Mouse (Mus musculus): Measurements from ENCODE around the gene Btg3. TPM values are rescaled to one million over a fixed set of nuclear protein-coding genes. Genes with fewer than 3 reads are reported as not detected.

Btg3 gene
- polyA plus RNA-seq, 1 experiment from 2014 or later = 42.9 TPM

GRCm38 (mm10) chr16:78341356-78341755 is 35.6 kb downstream of the Btg3 start:
- no peak for ATAC-seq (ENCODE audit: low FRiP score, low read depth)
- 86% methylated on average over 4 of the region's 4 CpGs for WGBS
- no peak overlapping the region for H3K9ac ChIP-seq

DNA sequence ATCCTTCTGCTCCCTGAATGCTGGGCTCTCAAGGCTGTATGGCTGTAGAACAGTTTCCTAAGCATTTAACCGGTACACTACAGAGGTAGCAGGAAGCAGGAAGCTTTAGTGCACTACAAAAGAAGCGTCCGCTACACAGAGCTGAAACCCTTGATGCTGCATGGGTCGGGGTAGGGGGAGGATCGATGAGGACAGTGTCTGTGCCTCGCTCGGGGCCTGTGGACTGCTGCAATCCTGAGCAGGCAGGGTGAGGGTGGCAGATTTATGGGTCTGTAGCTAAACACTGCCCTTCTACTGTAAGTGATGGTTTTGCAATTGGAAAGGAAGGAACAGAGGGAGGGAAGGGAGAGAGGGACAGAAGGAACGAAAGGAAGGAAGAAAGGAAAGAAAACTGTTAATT is 39.8 kb downstream of the Btg3 start:
- WGBS = 44% methylated on average over 8 of the region's 8 CpGs
- Histone ChIP-seq H3K9me3 (no peaks in the 10 kb centered on the region), H3K9ac (no peak overlapping the region), H3K4me2 (replicated peaks) (no peak overlapping the region), H3K36me3 (peaks cover 39% of the 10 kb centered on the region), H3K27me3 (no peaks in the 10 kb centered on the region), H3K4me1 (0 out of 2 replicates have a peak, but pooled peaks cover 6% of the 10 kb centered on the region), H3K4me3 (no peak overlapping the region), H3K27ac (no peak overlapping the region)
- no peak for ATAC-seq (ENCODE audit: low FRiP score, low read depth)

More at GRCm38 (mm10) chr16:78341356-78341755, 35.6 kb downstream of the Btg3 start:
- no peaks in the 10 kb centered on the region for H3K27me3 ChIP-seq
- H3K4me3 ChIP-seq = no peak overlapping the region
- no peaks in the 10 kb centered on the region for H3K9me3 ChIP-seq
- no peaks in the 10 kb centered on the region for H3K36me3 ChIP-seq
- no peak overlapping the region for H3K4me2 ChIP-seq (replicated peaks)
- peaks cover 27% of the 10 kb centered on the region for H3K4me1 ChIP-seq
- no peak overlapping the region for H3K27ac ChIP-seq

GRCm38 (mm10) chr16:78327999-78328398 is 49.0 kb downstream of the Btg3 start:
- no peak overlapping the region for H3K4me2 ChIP-seq (replicated peaks)
- peaks cover 46% of the 10 kb centered on the region for H3K36me3 ChIP-seq
- no peak overlapping the region for H3K4me3 ChIP-seq
- 86% methylated on average over 12 of the region's 12 CpGs for WGBS
- no peak overlapping the region for H3K9ac ChIP-seq
- H3K4me1 ChIP-seq = 0 out of 2 replicates have a peak, but pooled peaks cover under 1% of the 10 kb centered on the region
- ATAC-seq (ENCODE audit: low FRiP score, low read depth) = no peak
- H3K27me3 ChIP-seq = no peaks in the 10 kb centered on the region
- H3K9me3 ChIP-seq = no peaks in the 10 kb centered on the region
- no peak overlapping the region for H3K27ac ChIP-seq

GRCm38 (mm10) chr16:78327562-78327961 is 49.4 kb downstream of the Btg3 start:
- H3K27me3 ChIP-seq = no peaks in the 10 kb centered on the region
- H3K36me3 ChIP-seq = peaks cover 41% of the 10 kb centered on the region
- ATAC-seq (ENCODE audit: low FRiP score, low read depth) = no peak
- no peak overlapping the region for H3K4me2 ChIP-seq (replicated peaks)
- H3K4me3 ChIP-seq = no peak overlapping the region
- 88% methylated on average over 7 of the region's 7 CpGs for WGBS
- no peak overlapping the region for H3K27ac ChIP-seq
- no peaks in the 10 kb centered on the region for H3K9me3 ChIP-seq
- peaks cover 4% of the 10 kb centered on the region; the same call in 1 of the 2 replicates for H3K4me1 ChIP-seq
- no peak overlapping the region for H3K9ac ChIP-seq

GRCm38 (mm10) chr16:78325972-78326848 is 50.8 kb downstream of the Btg3 start:
- Histone ChIP-seq H3K36me3 (peaks cover 39% of the 10 kb centered on the region), H3K27me3 (no peaks in the 10 kb centered on the region), H3K4me3 (no peak overlapping the region), H3K4me1 (peaks cover 16% of the 10 kb centered on the region), H3K9ac (no peak overlapping the region), H3K27ac (no peak overlapping the region), H3K4me2 (replicated peaks) (no peak overlapping the region), H3K9me3 (no peaks in the 10 kb centered on the region)
- no peak for ATAC-seq (ENCODE audit: low FRiP score, low read depth)
- 85% methylated on average over 27 of the region's 27 CpGs for WGBS

- no peak; the same call in 1 of the 2 replicates for ATAC-seq (ENCODE audit: low FRiP score, low read depth)
- Histone ChIP-seq H3K9me3 (no peaks in the 10 kb centered on the region), H3K36me3 (peaks cover 18% of the 10 kb centered on the region), H3K27me3 (no peaks in the 10 kb centered on the region), H3K4me1 (peaks cover 30% of the 10 kb centered on the region), H3K4me3 (no peak overlapping the region), H3K9ac (no peak overlapping the region), H3K4me2 (replicated peaks) (no peak overlapping the region), H3K27ac (no peak overlapping the region)
- 58% methylated on average over 7 of the region's 7 CpGs for WGBS
These were observed 54.9 kb downstream of the Btg3 start for GRCm38 (mm10) chr16:78322140-78322539.

- WGBS = 27% methylated on average over 7 of the region's 7 CpGs
- Histone ChIP-seq H3K4me3 (no peak overlapping the region), H3K9me3 (no peaks in the 10 kb centered on the region), H3K4me2 (replicated peaks) (no peak overlapping the region; the same call in 1 of the 2 replicates), H3K4me1 (peaks cover 30% of the 10 kb centered on the region), H3K27me3 (no peaks in the 10 kb centered on the region), H3K36me3 (peaks cover 13% of the 10 kb centered on the region), H3K27ac (no peak overlapping the region), H3K9ac (no peak overlapping the region)
- ATAC-seq (ENCODE audit: low FRiP score, low read depth) = no peak
These were observed 55.4 kb downstream of the Btg3 start for GRCm38 (mm10) chr16:78321559-78321958.

DNA sequence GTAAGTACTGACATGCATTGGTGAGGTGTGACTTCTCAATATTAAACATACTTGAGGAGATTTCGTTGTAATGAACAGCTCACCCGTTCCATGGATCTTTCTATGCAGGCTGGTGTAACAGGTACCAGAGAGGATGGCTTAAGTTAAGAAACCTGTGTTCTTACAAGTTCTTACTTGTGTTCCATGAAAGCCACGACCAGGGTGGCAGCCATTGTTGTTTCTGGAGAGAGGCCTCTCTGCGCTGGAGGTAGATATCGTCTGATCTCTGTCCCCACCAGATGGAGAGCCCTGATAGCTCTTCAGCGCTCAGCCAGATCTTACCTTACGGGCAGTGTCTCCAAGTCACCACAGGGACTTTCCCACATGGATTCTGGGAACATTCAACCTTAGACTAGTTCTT is 57.3 kb downstream of the Btg3 start:
- no peak overlapping the region for H3K9ac ChIP-seq
- peaks cover 30% of the 10 kb centered on the region for H3K4me1 ChIP-seq
- no peak overlapping the region for H3K4me2 ChIP-seq (replicated peaks)
- no peak for ATAC-seq (ENCODE audit: low FRiP score, low read depth)
- 76% methylated on average over 7 of the region's 7 CpGs for WGBS
- no peaks in the 10 kb centered on the region for H3K27me3 ChIP-seq
- no peak overlapping the region for H3K27ac ChIP-seq
- H3K9me3 ChIP-seq = no peaks in the 10 kb centered on the region
- H3K4me3 ChIP-seq = no peak overlapping the region
- no peaks in the 10 kb centered on the region for H3K36me3 ChIP-seq

GRCm38 (mm10) chr16:78317960-78318359 is 59.0 kb downstream of the Btg3 start:
- H3K27ac ChIP-seq = no peak overlapping the region
- no peaks in the 10 kb centered on the region for H3K9me3 ChIP-seq
- no peak overlapping the region for H3K4me3 ChIP-seq
- H3K4me1 ChIP-seq = peaks cover 47% of the 10 kb centered on the region
- WGBS = 76% methylated on average over 7 of the region's 7 CpGs
- H3K4me2 ChIP-seq (replicated peaks) = no peak overlapping the region
- ATAC-seq (ENCODE audit: low FRiP score, low read depth) = no peak
- H3K9ac ChIP-seq = no peak overlapping the region
- H3K36me3 ChIP-seq = no peaks in the 10 kb centered on the region
- no peaks in the 10 kb centered on the region for H3K27me3 ChIP-seq

GRCm38 (mm10) chr16:78316849-78317248 is 60.1 kb downstream of the Btg3 start:
- no peak for ATAC-seq (ENCODE audit: low FRiP score, low read depth)
- no peak overlapping the region for H3K4me2 ChIP-seq (replicated peaks)
- H3K4me1 ChIP-seq = peaks cover 39% of the 10 kb centered on the region
- no peak overlapping the region for H3K9ac ChIP-seq
- H3K4me3 ChIP-seq = no peak overlapping the region
- 84% methylated on average over 9 of the region's 9 CpGs for WGBS
- no peaks in the 10 kb centered on the region for H3K27me3 ChIP-seq
- no peaks in the 10 kb centered on the region for H3K36me3 ChIP-seq
- H3K9me3 ChIP-seq = no peaks in the 10 kb centered on the region
- H3K27ac ChIP-seq = no peak overlapping the region

DNA sequence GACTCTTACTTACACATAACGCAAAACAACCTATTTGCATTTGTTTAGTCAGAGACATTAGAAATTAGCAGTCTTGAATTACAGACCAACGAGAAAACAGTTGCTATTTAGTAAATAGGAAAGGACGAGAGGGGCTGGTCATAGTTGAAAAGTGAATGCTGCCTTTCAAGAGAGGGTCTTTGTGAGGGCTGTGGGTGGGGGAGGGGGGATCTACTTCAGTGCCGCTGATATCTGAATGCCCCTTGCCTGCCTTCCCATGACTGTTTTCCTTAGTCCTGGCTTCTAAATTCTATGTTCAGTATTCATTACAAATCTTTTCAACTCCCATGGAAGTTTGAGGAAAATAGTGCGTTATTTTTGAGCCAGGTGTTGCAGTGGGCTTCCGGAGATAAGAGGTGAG is 63.0 kb downstream of the Btg3 start:
- Histone ChIP-seq H3K4me1 (peaks cover 32% of the 10 kb centered on the region), H3K9me3 (no peaks in the 10 kb centered on the region), H3K4me3 (no peak overlapping the region), H3K27ac (no peak overlapping the region), H3K27me3 (no peaks in the 10 kb centered on the region), H3K4me2 (replicated peaks) (peak overlapping the region; percentile 26; the same call in 1 of the 2 replicates), H3K36me3 (no peaks in the 10 kb centered on the region), H3K9ac (no peak overlapping the region)
- WGBS = 71% methylated on average over 6 of the region's 6 CpGs
- ATAC-seq (ENCODE audit: low FRiP score, low read depth) = no peak

DNA sequence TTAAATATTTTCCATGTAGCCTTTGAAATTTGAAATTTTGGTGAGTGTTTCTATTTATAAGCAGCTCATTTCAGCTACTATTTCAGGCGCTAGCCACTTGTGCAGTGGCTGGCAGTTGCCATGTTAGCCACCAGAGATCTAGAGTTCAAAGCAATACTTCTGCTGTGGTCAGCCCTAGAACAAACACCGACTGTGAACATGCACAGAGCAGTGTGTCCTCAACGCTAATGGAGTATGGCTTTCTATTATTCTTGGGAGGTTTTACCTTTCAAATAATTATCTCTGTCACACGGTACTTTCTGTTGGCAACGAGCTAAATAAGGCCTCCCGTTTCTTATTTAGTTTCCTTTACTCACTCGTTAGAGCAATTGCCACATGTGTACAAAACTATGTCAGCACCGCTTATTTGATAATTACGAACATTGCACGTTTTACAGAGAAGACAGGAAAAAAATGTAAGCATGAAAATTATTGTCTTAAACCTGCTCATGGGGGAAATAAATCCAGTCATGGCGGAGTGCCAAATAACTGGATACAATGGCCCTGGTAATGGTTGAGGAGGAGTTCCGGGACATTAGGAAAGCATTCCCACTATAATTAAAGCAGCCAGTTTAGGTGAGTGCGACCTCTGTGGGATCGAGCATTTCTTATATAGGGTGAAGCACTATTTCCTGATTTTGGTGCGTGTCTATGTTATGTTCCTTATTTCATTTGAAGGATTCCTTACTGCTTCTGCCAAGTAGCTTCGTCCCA is 63.7 kb downstream of the Btg3 start:
- ATAC-seq (ENCODE audit: low FRiP score, low read depth) = no peak
- Histone ChIP-seq H3K27ac (no peak overlapping the region), H3K4me2 (replicated peaks) (peak overlapping the region; percentile 26), H3K9ac (no peak overlapping the region), H3K27me3 (no peaks in the 10 kb centered on the region), H3K4me1 (peaks cover 27% of the 10 kb centered on the region), H3K4me3 (no peak overlapping the region), H3K9me3 (no peaks in the 10 kb centered on the region), H3K36me3 (no peaks in the 10 kb centered on the region)
- whole genome bisulfite sequencing = 47% methylated on average over 16 of the region's 16 CpGs

All from limb, embryonic 13.5 days (tissue).